Mouse (Mus musculus) bone marrow, adult 2 months (tissue): ENCODE measurements around the gene Pcp2. TPM values are rescaled to one million over a fixed set of nuclear protein-coding genes. Genes with fewer than 3 reads are reported as not detected.

Source experiments
- H3K27ac ChIP-seq: fragments of 200-500 bp; 2 replicates; pipeline ENCODE4 v1.5.1; 2012; ENCODE audit warnings: low read depth, mild to moderate bottlenecking, control low read depth, inconsistent platforms, low read length; ENCODE audit not compliant: control insufficient read depth, poor library complexity, insufficient read depth
- H3K4me1 ChIP-seq: fragments of 200-500 bp; 2 replicates; pipeline ENCODE4 v1.6.1; 2011; ENCODE audit warnings: low read length; ENCODE audit not compliant: control insufficient read depth, insufficient read depth
- H3K4me3 ChIP-seq: fragments of 200-500 bp; replicated peaks from 2 replicates; pipeline ENCODE3; 2011; ENCODE audit warnings: mild to moderate bottlenecking, low read depth, low read length, control low read depth; ENCODE audit not compliant: control insufficient read depth
- CTCF ChIP-seq: fragments of 200-500 bp; IDR thresholded peaks from 2 replicates; pipeline ENCODE4 v1.5.1; 2011; ENCODE audit warnings: low read length, control low read depth; ENCODE audit not compliant: control insufficient read depth, insufficient read depth
- POLR2A ChIP-seq: fragments of 200-500 bp; IDR thresholded peaks from 2 replicates; pipeline ENCODE4 v1.6.1; 2011; ENCODE audit warnings: low read depth, mild to moderate bottlenecking, control low read depth, low read length, borderline replicate concordance; ENCODE audit not compliant: control insufficient read depth
- WGBS: fragments of 180-500 bp; shearing (Covaris S2); methylation state at CpG from one replicate; pipeline ENCODE4 v1.1.7; 2018; 5-methylcytosine and 5-hydroxymethylcytosine counted together
- polyA plus RNA-seq: library from polyadenylated mRNA; stranded (reverse); fragments of >200 nt; gene quantifications from 2 replicates; pipeline ENCODE4 v1.2.4, GENCODE M21; 2011; ENCODE audit warnings: low replicate concordance; ENCODE audit not compliant: missing spikeins, insufficient read depth, insufficient read length

Pcp2 gene
- polyA plus RNA-seq, 1 experiment: not detected

GRCm38 (mm10) chr8:3630647-3631477, 5.5 kb upstream of the Pcp2 start, which contains the start of gene Stxbp2:
Stxbp2 (plus strand) TSS chr8:3630955.
- Histone ChIP-seq H3K4me3 (peak within 1 kb of the TSS; percentile 98), H3K4me1 (no peaks in the 10 kb centered on the region; the same call in none of the 2 replicates), H3K27ac (peak within 1 kb of the TSS; percentile 77)
- TF ChIP-seq CTCF (no peak), POLR2A (peak; percentile 85; the same call in 1 of the 2 replicates)
- WGBS: 3% methylated on average over 47 of the region's 47 CpGs

GRCm38 (mm10) chr8:3628014-3628413, 2.7 kb upstream of the Pcp2 start:
- Histone ChIP-seq H3K4me3 (no peak overlapping the region), H3K4me1 (no peaks in the 10 kb centered on the region; the same call in none of the 2 replicates), H3K27ac (no peak overlapping the region)
- TF ChIP-seq POLR2A: no peak
- TF ChIP-seq CTCF: 0 out of 2 replicates have a peak, but pooled peaks have one; percentile 32
- WGBS: 55% methylated on average over 5 of the region's 5 CpGs

GRCm38 (mm10) chr8:3626971-3627370, 1.6 kb upstream of the Pcp2 start:
- WGBS: 2% methylated on average over 5 of the region's 5 CpGs
- H3K4me1 ChIP-seq: peaks cover under 1% of the 10 kb centered on the region
- TF ChIP-seq POLR2A (no peak), CTCF (no peak)
- no peak overlapping the region for H3K4me3 ChIP-seq
- H3K27ac ChIP-seq: no peak overlapping the region

GRCm38 (mm10) chr8:3622119-3622518, 3.2 kb downstream of the Pcp2 start:
- no peak for TF ChIP-seq POLR2A
- TF ChIP-seq CTCF: no peak
- H3K27ac ChIP-seq: no peak overlapping the region
- peaks cover 1% of the 10 kb centered on the region; the same call in 1 of the 2 replicates for H3K4me1 ChIP-seq
- peak overlapping the region; percentile 56 for H3K4me3 ChIP-seq
- 62% methylated on average over 8 of the region's 8 CpGs for WGBS

- H3K4me1 ChIP-seq: peaks cover 1% of the 10 kb centered on the region; the same call in 1 of the 2 replicates
- peak within 1 kb of the TSS; percentile 5; the same call in 1 of the 2 replicates for H3K27ac ChIP-seq
- TF ChIP-seq POLR2A (peak; percentile 84; the same call in 1 of the 2 replicates), CTCF (no peak)
- under 1% methylated on average over 37 of the region's 37 CpGs for WGBS
- peak within 1 kb of the TSS; percentile 93 for H3K4me3 ChIP-seq
Observed at GRCm38 (mm10) chr8:3621199-3621970, 4.0 kb downstream of the Pcp2 start, which contains the start of the genes Xab2 and Pet100. Xab2 (minus strand) TSS chr8:3621316. Pet100 (plus strand) TSS chr8:3621548.

- Histone ChIP-seq H3K4me3 (no peak overlapping the region), H3K4me1 (no peaks in the 10 kb centered on the region), H3K27ac (no peak overlapping the region)
- no peak for TF ChIP-seq POLR2A
- no peak for TF ChIP-seq CTCF
- WGBS: 86% methylated on average over 6 of the region's 6 CpGs
Observed at GRCm38 (mm10) chr8:3609816-3610150, 15.6 kb downstream of the Pcp2 start.

GRCm38 (mm10) chr8:3609046-3609815, 16.1 kb downstream of the Pcp2 start:
- Histone ChIP-seq H3K27ac (no peak overlapping the region), H3K4me1 (no peaks in the 10 kb centered on the region), H3K4me3 (no peak overlapping the region)
- TF ChIP-seq CTCF (no peak), POLR2A (no peak)
- WGBS: 53% methylated on average over 12 of the region's 12 CpGs
